Mouse (Mus musculus) CD4-positive, CD25-positive, alpha-beta regulatory T cell, adult 4 months (primary cell): Measurements from ENCODE around the gene Hoxa7. TPM values are rescaled to one million over a fixed set of nuclear protein-coding genes. Genes with fewer than 3 reads are reported as not detected.

ENCODE experiments used
- ATAC-seq: one replicate; pipeline ENCODE4 v1.8.0; 2017
- polyA plus RNA-seq, 2 experiments: library from polyadenylated mRNA; unstranded; fragments of 100-300 nt; shearing (Covaris generic); gene quantifications; one replicate each; pipeline ENCODE4 v1.2.1; 2017

Gene Hoxa7
- not detected for polyA plus RNA-seq

DNA sequence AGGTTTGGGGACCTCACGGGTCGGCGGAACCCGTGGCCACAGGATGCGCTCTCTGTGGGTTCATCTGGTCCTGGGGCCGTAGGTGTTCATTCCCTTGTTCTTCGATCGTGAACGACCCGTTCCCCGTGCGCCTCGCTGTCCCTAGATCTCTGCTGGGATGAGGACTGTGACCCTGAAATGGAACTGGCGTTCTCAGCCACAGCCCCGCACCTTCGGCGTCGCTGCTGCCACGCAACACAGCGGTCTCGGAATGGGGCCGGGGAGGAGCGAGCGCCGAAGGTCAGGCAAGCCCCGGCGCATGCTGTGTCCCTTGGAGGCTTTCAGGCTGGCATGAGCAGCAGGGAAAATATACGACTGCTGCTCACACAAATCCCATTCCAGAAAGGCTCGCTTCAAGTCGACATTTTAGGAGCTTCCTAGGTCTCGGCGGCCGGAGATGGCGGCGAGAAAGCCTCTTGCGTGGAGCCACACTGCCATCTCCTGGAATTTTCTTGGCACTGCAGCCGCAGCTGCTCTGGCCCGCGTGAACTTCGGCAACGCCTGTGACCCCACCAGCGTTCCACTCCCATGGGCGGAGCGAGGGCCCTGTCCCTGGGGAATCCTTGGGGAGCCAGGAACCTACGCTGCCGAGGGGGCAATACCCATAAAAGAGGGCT is at the start of gene Hoxa7:
Gene Hoxa7, minus strand, starts transcription at position 518 of the 656 bp plus-strand sequence.
- ATAC-seq, result peak; percentile 73

DNA sequence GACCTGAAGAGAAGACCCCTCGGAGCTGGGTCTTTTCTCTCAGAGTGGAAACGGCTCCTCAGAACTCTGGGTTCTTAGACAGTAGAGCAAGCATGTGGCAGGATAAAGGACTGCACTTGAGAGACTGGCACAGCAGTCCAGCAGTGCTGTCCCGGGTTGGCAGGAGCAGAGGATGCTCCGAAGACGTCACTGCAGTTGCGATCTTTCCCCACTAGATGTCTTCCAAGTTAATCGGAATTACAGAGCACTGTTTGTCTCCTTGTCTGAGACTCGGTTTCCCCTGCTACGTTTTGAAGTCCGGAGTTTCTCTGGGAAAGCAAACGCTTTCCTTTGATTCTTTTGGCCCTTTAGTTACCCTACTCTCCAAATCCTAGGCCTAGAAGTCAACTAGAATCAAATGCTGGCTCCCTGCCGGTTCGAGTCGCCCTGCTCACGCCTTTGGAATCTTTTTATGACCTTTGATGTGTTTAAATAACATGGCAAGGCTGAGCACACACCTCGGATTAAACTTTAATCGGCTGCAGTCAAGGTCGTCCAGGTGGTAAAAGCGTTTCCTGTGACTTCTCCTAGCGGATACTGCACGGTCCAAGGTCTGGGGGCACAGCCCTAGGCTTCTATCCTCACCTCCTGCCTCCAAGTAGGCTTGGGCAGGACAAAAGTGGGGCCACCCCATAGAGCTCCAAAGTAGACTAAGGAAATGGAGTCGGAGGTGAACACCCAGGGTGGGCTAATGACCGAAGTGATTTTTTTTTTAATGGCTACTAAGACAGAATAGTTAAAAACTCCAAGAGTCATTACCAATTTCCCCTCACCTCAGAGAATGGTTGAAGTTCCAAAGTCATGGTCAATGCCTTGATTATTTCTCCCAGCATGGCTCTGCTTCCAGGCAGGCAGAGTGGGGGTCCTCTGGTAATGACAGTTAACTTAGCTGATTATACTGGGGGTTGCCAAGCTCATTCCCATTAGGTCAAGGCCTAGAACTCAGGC is 49.1 kb upstream of the Hoxa7 start:
- ATAC-seq, result peak; percentile 78

DNA sequence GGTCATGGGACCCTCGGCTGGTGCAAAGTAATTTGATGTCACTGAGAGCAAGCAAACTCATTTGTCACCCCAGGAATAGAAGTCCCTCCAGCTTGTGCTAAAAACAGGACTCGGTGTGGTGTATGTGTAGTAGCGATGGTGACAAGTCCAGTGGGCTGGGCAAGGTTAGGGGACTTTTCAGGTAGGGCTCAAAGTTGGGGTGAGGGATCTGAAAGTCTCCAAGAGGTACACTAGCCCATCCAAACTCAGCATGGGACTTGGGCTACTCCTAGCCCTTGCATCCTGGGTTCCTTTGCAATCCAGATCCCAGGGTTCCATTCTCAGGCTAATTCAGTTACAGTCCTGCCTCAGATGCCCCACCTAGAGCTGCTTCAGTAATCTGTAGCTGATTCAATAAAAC is 47.1 kb upstream of the Hoxa7 start:
- ATAC-seq, result no peak

DNA sequence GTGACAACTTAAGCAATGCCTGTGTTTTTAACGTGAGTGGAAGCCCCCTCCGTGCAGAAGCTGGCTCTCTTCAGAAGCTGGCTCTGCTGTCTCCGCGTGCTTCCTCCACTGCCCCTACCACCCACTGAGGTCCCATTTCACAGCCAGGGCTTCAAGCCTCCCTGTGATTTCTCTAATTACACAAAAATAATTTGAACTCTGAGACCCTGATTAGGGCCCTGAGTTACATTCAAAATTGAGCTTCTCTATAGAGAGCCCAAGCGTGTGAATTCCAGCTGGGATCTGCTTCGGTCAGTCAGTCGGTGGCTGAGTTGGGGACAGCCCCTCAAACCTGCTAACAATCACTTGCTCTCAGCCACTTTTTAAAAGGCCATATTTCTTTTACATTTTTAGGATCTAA is 46.7 kb upstream of the Hoxa7 start:
- no peak for ATAC-seq

DNA sequence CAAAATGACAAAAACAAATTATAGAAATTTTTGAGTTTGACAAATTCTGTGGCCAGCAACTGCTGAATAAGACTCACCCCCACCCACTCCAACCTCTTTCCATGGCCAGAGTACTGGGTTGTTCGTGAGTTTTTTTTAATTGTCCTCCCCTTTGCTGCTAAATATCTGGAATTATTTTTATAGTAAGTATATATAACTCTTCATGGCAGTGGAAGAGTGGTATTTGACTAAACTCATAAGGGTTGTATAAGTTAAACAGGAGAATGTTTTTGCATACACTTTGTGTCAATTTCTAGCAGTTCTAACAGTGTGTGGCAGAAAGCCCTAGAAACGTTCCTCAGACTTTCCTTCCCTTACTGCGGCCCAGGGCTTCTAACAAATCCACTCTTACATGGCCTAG is 46.0 kb upstream of the Hoxa7 start:
- no peak for ATAC-seq

DNA sequence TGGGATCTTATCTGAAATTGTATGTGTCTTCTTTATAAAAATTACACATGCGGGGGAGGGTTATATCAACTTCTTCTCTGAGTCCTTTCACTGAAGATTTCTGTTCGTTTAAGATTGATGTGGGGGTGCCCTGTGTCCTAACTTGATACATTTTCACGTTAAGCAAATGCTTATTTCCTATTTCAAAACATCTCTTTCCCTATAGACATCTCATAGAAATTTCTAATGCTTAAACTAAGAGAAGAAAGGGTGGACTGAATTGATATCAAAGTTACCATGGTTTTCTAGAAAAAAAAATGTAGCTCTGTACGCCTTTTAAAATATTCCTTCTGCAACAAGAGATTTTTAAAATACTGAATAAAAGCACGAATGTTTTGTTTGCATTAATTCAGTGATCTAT is 45.6 kb upstream of the Hoxa7 start:
- no peak for ATAC-seq

DNA sequence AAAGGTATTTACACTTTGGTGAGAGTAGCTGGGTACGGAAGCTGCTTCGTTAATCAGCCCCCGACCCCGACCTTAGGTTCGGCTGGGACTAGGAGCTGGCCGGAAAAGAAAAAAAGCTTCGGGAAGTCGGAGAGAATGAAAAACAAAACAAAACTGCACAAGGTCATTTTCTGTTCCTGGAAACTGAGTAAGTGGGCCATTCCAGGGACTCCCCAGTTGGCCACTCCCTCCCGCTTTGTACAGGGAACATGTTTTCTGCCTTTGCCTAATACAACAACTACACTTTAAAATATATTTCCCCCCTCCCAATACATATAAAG is 45.0 kb upstream of the Hoxa7 start:
- ATAC-seq, result no peak

DNA sequence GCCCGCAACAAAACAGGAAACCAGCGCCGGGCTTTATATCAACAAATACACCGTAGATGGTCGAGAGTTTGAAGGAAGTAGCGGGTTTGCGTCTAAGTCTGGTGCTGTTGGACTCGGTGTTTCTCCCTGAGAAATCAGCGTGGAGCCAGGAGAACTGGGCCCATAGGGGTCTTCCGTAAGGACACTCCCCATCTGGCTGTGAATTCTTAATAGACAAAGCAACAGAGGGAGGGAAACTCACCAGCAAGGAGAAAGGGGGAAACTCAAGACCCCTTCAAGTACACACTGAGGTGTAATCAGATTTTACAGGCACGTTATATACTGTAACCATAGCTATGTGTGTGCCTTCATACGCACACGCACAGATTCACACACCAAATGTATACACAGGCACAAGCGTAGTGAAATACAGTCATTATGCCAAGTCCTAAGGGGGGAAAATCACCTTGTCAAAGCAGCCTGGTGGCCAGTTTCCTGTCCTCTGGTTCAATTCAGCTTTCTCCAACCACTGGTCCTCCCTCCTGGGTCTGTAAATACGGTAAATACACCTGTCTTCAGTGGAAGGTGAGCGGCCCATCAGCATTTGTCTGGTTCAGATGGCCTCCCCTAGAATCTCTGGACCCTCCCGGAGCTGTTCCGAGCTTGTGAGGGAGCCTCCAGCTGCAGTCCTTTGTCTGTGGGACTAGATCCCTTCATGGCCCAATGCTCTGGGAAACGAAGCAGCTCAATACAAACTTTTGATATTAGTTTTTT is 44.4 kb upstream of the Hoxa7 start:
- no peak for ATAC-seq

DNA sequence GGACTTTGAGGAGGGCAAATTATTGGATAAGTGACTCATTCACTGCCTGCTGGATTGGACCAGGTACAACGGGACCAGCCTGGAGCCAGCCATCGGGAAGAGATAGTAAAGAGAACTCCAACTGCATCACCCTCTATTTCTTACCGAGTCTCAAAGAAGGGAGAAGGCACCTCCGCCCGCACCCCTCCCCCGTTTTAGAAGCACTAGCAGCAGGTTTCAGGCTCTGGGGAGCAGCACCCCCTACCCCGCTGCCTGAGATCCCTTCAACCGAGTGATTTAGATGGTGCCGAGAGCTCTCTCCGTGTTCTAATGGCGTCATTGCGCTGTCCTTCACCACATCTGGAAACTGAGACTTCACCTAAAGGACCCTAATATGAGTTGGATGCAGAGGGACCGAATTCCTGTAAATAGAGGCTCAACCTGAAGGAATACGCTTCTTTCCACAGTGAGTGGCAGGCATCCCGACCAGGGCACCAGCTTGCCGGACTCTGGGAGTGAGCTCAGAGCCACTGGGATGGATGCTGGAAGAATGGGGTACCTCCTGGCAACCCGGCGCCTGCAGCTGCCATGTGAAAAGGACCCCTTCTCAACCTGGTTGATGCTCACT is 43.8 kb upstream of the Hoxa7 start:
- no peak for ATAC-seq

DNA sequence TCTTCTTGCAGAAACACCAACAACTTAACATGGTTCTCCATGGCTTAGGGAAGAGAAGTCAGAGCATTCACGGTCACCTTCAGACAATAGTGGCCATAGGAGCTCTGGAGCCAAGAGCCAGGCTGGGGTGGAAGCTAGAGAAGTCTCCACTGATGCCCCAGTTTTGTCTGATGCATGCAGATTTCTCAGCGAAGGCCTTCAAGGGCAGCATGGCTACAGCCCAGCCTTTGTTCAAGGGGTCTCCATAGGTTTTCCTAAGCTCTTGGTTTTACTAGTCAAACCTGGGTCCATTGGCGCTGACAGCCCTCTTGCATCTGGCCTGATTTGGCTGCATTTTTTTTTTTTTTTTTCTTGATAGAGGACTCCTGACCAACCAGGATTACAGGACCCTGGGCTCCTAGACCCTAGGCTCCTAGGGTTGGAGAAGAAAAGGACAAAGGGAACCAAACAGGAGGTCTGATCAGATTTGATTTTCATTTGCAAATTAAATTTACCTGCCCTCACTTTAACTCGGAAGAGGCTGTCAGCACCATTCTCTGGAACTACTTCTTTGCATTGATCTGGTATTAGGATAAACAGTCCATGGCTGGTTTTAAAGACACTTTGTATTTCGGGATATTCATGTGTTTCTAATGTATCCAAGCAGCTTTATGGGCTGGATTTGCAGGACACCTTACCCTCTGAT is 42.6 kb upstream of the Hoxa7 start:
- ATAC-seq, result no peak

DNA sequence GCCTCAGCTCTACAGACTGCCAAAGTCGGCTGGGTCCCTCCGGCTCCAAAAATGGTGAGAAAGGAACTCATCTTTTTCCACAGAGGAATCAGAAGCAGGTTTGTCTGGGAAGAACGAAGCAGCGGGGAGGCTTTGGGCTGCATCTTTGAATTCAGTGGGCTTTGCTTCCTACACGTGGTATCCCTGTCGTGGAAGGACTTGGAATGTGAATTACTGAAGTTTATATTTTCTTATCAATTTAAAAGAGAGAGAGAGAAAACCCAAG is 41.6 kb upstream of the Hoxa7 start:
- ATAC-seq, result no peak

DNA sequence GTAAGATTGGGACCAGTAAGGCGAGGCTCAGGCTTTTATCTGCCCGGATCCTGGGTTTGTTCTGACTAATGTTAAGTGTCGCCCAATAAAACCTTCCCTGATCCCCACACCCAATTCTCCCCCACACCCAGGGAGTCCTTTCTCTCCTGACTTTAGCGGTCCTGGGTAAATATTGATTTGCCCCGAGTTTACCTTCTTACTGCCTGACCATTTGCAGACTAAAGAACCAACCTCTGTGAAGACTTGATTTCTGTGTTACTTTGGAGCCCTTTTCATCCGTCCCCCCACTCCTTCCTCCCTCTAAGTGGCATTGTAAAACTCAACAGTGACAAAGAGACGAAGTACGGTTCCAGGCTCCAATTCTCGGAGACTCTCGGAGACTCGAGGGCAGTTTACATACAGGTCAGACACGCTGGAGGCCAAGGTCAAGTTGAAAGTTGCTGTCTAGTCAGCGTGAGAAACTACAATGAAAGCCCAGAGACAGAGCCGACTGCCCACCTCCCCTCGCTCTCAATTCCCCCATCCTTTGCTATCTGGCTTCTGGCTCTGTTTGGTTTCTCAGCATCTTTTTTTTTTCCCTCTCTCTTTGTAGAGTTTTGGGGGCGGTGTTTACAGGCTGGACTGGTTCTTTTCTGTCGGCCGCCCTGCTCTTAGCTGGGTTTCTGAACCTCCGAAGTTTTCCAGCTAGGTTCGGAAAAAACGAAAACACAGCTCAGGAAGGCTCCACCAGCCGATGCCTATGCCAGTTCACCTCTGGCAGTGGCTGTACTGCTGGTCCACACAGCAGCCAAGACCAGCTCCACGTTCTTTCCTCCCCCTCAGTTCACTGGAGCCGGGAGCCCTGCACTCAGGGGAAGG is 41.0 kb upstream of the Hoxa7 start:
- no peak for ATAC-seq

DNA sequence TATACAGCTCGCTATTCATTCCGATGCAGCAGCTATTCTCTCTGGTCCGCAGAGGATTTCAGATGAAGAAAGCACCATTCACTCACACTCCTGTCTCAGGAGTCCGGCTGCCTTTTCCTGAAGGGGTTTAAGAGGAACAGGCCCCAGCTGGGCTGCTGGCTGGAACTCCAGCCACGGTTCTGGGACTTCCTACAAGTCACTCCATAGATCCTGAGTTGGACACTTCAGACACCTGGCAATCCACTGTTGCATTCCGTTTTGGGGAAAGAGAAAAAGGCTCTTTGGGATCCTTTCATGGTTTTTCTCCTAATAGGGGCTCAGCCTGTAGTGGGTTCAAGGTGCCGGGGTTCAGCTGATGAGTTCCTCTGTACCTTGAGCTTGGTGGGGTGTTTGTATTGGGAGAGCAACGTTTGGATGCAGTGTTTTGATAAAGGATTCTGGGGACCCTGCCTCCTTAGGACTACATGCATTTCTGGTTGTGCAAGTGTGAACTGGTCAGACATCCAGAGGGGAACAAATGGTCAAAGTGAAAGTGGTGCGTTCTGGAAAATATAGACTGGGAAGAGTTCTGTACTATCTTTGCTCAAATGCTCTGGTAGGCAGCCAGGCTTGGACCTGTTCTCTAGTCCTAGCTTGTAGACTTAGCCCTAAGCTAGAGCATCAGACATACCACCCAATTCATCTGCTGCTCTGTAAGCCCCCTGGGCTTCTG is 40.3 kb upstream of the Hoxa7 start:
- ATAC-seq, result no peak

DNA sequence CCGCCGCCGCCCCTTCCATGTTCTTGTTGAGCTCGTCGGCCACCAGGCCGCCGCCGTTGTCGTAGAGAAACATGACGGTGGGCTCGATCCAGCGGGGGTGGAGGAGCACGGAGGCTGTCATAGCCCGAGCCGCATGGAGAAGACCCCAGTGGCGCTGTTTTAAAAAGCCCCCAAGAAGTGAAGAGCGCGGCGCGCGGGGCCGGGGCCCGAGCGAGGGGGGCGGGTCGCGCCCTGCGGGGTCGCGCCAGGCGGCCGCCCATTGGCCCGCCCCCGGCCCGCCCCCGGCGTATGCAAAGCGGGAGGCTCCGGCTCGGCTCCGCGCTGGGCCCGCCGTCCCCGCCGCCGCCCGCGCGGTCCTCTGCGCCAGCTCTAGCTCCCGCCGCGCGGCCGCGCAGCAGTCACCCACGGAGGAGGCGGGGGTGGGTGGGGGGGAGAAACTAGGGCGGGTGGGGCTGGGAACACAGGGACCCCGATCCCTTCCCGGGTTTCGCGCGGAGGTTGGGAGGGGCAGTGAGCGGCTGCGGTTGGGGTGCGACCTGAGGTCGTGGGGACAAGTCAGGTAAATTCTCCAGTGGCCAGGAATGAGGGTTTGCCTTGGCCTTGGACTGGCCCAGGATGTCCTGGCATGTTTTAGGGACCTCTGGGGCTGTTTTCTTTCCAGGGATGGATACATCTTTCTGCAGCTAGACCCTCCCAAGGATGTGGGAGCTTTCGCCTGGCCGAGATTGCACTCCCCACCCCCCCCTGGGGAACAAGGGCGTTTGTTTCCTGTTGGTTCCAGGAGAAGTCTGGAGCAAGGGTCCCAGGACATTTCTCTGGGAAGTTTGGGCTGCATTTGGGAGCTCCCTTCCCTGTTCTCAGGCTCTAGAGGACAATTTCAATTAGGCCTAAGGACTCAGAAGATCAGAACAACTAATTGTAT is 39.3 kb upstream of the Hoxa7 start, which contains the start of gene Hoxa13:
Gene Hoxa13, minus strand, starts transcription at position 227 of the 922 bp plus-strand sequence.
- ATAC-seq, result peak; percentile 15

DNA sequence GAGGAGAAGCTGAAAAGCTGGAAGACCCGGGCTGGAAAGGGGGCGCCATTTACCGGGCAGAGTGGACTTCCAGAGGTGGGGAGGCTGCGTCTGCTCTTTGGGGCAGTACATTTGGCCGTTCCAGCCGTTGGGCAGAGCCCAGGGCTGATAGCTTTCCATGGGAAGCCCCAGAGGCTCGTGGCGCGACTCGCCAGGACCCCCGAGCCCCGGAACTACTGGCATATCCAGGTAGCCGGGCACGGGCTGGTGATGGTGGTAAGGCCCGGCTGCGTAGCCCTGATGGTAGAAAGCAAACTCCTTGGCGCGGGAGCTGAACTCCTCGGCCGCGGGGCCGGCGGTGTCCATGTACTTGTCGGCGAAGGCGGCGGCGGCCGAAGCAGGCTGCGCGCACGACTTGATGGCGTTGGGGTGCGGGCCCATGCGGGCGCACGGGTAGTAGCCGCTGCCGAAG is 38.2 kb upstream of the Hoxa7 start:
- ATAC-seq, result peak; percentile 13

DNA sequence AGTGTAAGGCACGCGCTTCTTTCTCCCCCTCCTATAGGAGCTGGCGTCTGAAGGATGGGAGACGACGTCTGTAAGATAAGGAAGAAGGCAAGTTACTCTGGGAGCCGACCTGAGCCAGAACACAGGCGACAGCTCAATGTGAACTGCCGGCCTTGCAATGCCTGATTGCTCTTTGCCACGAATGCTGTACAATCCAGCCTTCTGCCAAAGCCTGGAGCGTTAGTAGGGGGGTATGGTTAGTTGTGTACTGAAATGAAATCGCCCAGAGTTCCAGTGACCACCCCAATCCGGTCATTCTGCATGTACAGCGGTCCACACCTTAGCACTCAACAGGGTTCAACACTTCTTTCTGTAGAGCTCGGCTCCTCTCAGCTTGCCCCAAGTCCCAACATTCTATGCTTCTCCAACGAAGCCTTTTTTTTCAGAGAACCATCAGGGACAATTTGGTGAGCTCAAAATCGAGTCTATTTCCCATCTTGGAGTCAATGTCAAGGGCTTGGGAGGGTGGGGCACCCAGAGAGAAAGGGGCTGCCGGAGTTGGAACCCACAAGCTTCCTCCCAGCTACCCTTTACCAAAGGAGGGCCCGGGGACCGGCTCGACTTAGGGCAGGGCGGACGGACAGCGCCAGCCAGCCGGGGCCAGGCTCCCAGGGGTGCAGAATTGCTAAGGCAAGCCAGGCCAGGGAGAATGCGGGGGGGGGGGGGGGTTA is 37.6 kb upstream of the Hoxa7 start:
- no peak for ATAC-seq

DNA sequence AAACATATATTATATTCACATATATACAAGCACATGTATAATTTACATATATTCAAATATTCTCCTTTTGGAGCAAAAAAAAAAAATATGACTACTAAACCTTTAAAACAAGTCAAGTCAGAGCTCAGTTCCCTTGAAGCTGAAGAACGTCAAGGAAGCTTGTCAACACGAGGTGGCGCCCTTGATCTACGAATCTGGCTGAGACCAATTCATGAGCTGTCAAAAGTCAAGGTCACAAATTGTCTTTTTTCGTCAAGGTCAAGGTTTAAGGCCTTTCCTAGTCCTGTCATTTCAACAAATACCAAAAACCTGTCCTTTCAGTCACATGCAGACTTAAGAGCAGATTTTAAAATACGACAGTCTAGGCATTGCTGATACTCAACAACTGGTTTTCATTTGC is 35.3 kb upstream of the Hoxa7 start:
- peak; percentile 59 for ATAC-seq

DNA sequence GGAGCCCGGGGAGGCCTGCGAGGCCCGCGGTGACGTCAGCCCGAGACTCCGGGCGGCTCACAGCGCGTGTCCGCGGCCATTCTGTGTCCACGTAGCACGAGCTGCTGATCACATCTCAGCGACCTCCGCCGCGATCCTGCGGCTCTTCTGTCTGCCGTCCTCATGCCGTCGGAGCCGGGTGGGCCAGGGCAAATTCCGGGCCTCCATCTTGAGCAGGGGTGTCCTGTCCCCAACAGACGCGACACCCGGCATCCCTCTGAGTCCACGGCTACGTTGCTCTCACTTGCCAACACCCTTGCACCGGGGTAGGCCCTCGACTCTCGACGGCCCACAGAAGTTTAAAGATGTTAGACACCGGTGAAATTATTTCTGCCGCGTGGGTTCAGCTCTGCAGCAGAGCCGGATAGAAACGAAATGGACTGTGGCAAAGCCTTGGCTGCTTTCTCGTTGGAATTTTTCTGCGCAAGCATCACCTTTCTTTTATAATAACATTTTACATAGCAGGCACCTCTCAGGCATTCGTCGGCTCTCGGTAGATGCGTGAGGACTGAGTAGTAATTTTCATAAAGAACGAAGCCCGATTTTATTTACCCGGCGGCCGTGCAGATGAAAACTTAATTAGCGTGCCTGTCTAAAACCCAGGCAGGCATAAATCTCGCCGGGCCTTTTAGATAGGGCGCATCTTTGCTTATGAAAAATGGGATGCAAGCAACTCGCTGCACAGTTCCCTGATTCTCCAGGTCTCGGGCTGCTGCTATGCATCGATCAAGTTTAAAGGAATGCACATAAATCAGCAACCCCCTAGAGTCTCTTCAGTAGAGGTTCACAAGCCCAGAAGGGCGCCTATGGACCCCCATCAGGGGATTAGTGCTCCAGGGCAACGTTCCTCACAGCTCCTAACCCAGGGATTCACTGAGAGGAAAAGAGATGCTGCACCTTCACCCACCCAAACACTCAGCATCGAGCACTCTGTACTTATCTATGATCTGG is 32.2 kb upstream of the Hoxa7 start:
- ATAC-seq, result peak; percentile 27
